Mouse (Mus musculus) thymus, adult 2 months (tissue): ENCODE measurements around the gene Olfr1056. TPM values are rescaled to one million over a fixed set of nuclear protein-coding genes. Genes with fewer than 3 reads are reported as not detected.
"Not testable (repeated sequence)": the region's sequence is repeated elsewhere in the genome, so short reads cannot be mapped to it uniquely, and the experiment has no call there.

Source experiments
- DNase-seq: peaks from one replicate; pipeline ENCODE4 v3.0.0; 2021
- H3K27ac ChIP-seq: fragments of 200-500 bp; 2 replicates; pipeline ENCODE4 v1.5.1; 2012; ENCODE audit warnings: low read length, control low read depth; ENCODE audit not compliant: control insufficient read depth, insufficient read depth
- H3K27me3 ChIP-seq: fragments of 200-500 bp; 2 replicates; pipeline ENCODE4 v1.6.1; 2012; ENCODE audit warnings: mild to moderate bottlenecking, low read length, moderate library complexity, mixed read lengths; ENCODE audit not compliant: control insufficient read depth, insufficient read depth
- H3K36me3 ChIP-seq: fragments of 200-500 bp; 2 replicates; pipeline ENCODE4 v1.6.1; 2012; ENCODE audit warnings: mild to moderate bottlenecking, low read length, moderate library complexity; ENCODE audit not compliant: control insufficient read depth, insufficient read depth
- H3K4me1 ChIP-seq: fragments of 200-500 bp; replicated peaks from 2 replicates; pipeline ENCODE4 v1.6.1; 2012; ENCODE audit warnings: low read length; ENCODE audit not compliant: control insufficient read depth, insufficient read depth
- H3K4me3 ChIP-seq: fragments of 200-500 bp; 2 replicates; pipeline ENCODE4 v1.5.1; 2012; ENCODE audit warnings: mild to moderate bottlenecking, low read length, control low read depth, moderate library complexity; ENCODE audit not compliant: control insufficient read depth, insufficient read depth
- CTCF ChIP-seq: fragments of 200-500 bp; IDR thresholded peaks from 2 replicates; pipeline ENCODE4 v1.5.1; 2012; ENCODE audit warnings: mild to moderate bottlenecking, control low read depth, low read length, moderate library complexity, borderline replicate concordance; ENCODE audit not compliant: control insufficient read depth, poor library complexity, insufficient read depth; ENCODE audit errors: extremely low read depth
- POLR2A ChIP-seq: fragments of 200-500 bp; IDR thresholded peaks from 2 replicates; pipeline ENCODE4 v1.6.1; 2012; ENCODE audit warnings: mild to moderate bottlenecking, low read length, control low read depth, moderate library complexity; ENCODE audit not compliant: control insufficient read depth, poor library complexity, insufficient read depth; ENCODE audit errors: extremely low read depth
- WGBS: fragments of 180-500 bp; shearing (Covaris S2); methylation state at CpG from one replicate; pipeline ENCODE4 v1.1.7; 2018; 5-methylcytosine and 5-hydroxymethylcytosine counted together
- polyA plus RNA-seq: library from polyadenylated mRNA; depleted of rRNA; stranded (reverse); fragments of >200 nt; gene quantifications from 2 replicates; pipeline ENCODE4 v1.2.3, GENCODE M21; 2012; rRNA removed

Olfr1056 gene
- not detected in 2 replicates for polyA plus RNA-seq

DNA sequence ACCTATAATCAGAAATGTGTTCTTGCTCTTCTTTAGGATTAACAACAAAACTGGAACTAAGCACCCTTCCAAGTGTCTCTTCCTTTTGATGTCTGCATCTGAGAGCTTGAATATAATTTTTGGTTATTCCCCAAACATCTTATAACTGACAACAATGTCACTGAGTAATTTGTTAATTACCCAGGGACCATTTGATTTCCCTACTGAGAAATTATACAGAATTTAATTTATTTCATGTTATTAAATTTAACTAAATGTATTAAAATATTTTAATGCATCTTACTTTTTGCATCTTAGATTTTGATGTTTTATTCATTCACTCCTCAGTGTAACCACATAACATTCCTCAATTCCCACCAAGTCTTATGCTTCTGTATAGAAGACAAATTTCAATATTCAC, at the start of gene Olfr1056:
Olfr1056 (minus strand) TSS at position 101 of the 400 bp plus-strand sequence.
- H3K36me3 ChIP-seq: no peaks in the 10 kb centered on the region
- no peaks in the 10 kb centered on the region for H3K4me1 ChIP-seq
- no peak for TF ChIP-seq CTCF
- TF ChIP-seq POLR2A: no peak
- DNase-seq: no peak
- no peaks in the 10 kb centered on the region for H3K27me3 ChIP-seq
- no peak within 1 kb of the TSS for H3K27ac ChIP-seq
- no peak within 1 kb of the TSS for H3K4me3 ChIP-seq

DNA sequence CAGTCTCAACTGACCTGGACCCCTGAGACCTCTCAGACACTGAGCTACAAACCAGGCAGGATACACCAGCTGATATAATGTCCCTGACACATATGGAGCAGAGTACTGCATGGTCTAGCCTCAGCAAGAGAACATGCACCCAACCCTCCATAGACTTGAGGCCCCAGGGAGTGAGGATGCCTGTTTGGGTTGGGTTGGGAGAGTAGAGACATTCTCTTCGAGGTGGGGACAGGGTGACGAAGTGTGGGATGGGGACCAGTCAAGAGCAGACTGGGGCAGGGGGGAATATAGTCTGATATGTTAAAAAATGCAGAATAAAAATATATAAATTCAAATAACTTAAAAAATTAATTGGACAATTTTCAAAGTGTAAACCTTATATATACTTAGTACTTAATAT, 32.8 kb upstream of the Olfr1056 start:
- WGBS: 92% methylated on average over 2 of the region's 2 CpGs
- Histone ChIP-seq H3K4me1 (no peaks in the 10 kb centered on the region), H3K27ac (no peak overlapping the region), H3K4me3 (no peak overlapping the region), H3K36me3 (no peaks in the 10 kb centered on the region), H3K27me3 (no peaks in the 10 kb centered on the region)
- TF ChIP-seq CTCF: no peak
- no peak for TF ChIP-seq POLR2A
- DNase-seq: no peak

- not testable (repeated sequence) for H3K27ac ChIP-seq, DNase-seq, H3K4me1 ChIP-seq, H3K27me3 ChIP-seq, H3K36me3 ChIP-seq, H3K4me3 ChIP-seq
Observed at GRCm38 (mm10) chr2:86388461-86388860, 26.2 kb upstream of the Olfr1056 start, which contains the start of gene Olfr1058. Olfr1058 (minus strand) TSS chr2:86388561.

- no peaks in the 10 kb centered on the region for H3K27me3 ChIP-seq
- no peaks in the 10 kb centered on the region for H3K36me3 ChIP-seq
- TF ChIP-seq POLR2A: no peak
- TF ChIP-seq CTCF: no peak
- H3K4me3 ChIP-seq: no peak within 1 kb of the TSS
- no peaks in the 10 kb centered on the region for H3K4me1 ChIP-seq
- no peak for DNase-seq
- H3K27ac ChIP-seq: no peak within 1 kb of the TSS
Observed at GRCm38 (mm10) chr2:86378293-86378692, 16.0 kb upstream of the Olfr1056 start, which contains the start of gene Olfr1057. Olfr1057 (minus strand) TSS chr2:86378393.

GRCm38 (mm10) chr2:86366342-86366741, 4.1 kb upstream of the Olfr1056 start:
- DNase-seq, H3K4me3 ChIP-seq, H3K36me3 ChIP-seq, H3K27ac ChIP-seq, H3K27me3 ChIP-seq, H3K4me1 ChIP-seq: not testable (repeated sequence)
- WGBS: no CpG with 5 or more reads among the region's 6 CpGs

DNA sequence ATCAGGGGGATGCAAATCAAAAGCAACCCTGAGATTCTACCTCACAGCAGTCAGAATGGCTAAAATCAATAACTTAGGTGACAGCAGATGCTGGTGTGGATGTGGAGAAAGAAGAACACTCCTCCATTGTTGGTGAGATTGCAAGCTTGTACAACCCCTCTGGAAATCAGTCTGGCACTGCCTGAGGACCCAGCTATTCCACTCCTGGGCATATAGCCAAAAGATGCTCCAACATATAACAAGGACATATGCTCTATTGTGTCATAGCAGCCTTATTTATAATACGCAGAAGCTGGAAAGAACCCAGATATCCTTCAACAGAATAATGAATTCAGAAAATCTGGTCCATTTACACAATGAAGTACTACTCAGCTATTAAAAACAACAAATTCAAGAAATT, 10.5 kb downstream of the Olfr1056 start:
- not testable (repeated sequence) for DNase-seq
- WGBS: 98% methylated on average over 1 of the region's 1 CpGs

DNA sequence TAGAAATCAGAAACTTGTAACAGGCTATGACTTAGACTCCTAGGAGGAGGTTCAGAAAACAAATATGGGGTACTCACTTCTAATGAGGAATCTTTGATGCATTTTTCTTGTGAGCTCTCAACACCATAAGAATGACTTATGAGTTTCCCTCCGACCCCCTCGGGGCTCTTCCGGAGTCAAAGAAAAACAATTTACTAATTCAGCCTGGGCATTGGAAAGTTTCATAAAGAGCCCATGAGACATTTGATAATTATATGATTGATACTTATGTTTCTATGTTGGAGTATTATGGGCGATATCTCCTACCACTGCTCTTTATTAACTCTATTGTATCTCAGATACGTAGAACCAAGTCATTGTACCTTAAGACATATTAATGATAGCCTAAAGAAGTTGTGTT, 12.1 kb downstream of the Olfr1056 start, which contains the start of gene Olfr1055:
Olfr1055 (minus strand) TSS at position 101 of the 400 bp plus-strand sequence.
- Histone ChIP-seq H3K4me1 (no peaks in the 10 kb centered on the region), H3K27ac (no peak within 1 kb of the TSS), H3K36me3 (no peaks in the 10 kb centered on the region), H3K27me3 (no peaks in the 10 kb centered on the region), H3K4me3 (no peak within 1 kb of the TSS)
- DNase-seq: no peak
- TF ChIP-seq POLR2A (no peak), CTCF (no peak)
- 92% methylated on average over 5 of the region's 5 CpGs for WGBS

More for the DNA sequence above, 10.5 kb downstream of the Olfr1056 start:
- H3K4me3 ChIP-seq, H3K36me3 ChIP-seq, H3K4me1 ChIP-seq, H3K27ac ChIP-seq, H3K27me3 ChIP-seq: not testable (repeated sequence)
